Comparison of ENCODE assay signal across 30 mouse cellular contexts in genomic region chr4:141435974-141436373, GRCm38 (mm10). TPM values are rescaled to one million over a fixed set of nuclear protein-coding genes. Genes with fewer than 3 reads are reported as not detected.
DNase-seq lines count a peak whose midpoint lies in the region; ATAC-seq and TF ChIP-seq lines count a peak whose summit lies in the region.
"Had no signal": no experiment of that assay in that cellular context is flagged by ENCODE, and none has a peak within 500 bp of the region (broad histone marks: within the 10 kb centered on the region; RNA-seq: fewer than 3 reads in every experiment).

Gene Srarp, minus strand, starts transcription at chr4:141436105.

- H3K9me3 ChIP-seq in intestine, embryonic 15.5 days: no peaks in the 10 kb centered on the region
- H3K9me3 ChIP-seq in intestine, embryonic 16.5 days (ENCODE audit: control insufficient read depth, low read length): no peaks in the 10 kb centered on the region
- H3K9me3 ChIP-seq: embryonic facial prominence, embryonic 12.5 days; embryonic facial prominence, embryonic 15.5 days; heart, embryonic 13.5 days had no signal

- no peaks in the 10 kb centered on the region for H3K27me3 ChIP-seq in intestine, embryonic 15.5 days (replicated peaks)
- no peaks in the 10 kb centered on the region for H3K27me3 ChIP-seq in intestine, embryonic 16.5 days (replicated peaks; ENCODE audit: control insufficient read depth, insufficient read depth, low read length)
- H3K27me3 ChIP-seq: embryonic facial prominence, embryonic 12.5 days; embryonic facial prominence, embryonic 15.5 days; heart, embryonic 13.5 days had no signal

- no peak for TF ChIP-seq CTCF in gastrocnemius, adult 2 months (IDR thresholded peaks at IDR 0.05)
- no peak for TF ChIP-seq CTCF in cortical plate, adult 2 months (IDR thresholded peaks at IDR 0.05; ENCODE audit: extremely low read depth, insufficient read depth, low read length)

- no peak within 1 kb of the TSS for H3K9ac ChIP-seq in intestine, embryonic 15.5 days
- H3K9ac ChIP-seq in intestine, embryonic 16.5 days (ENCODE audit: low read depth, low read length): no peak within 1 kb of the TSS
- H3K9ac ChIP-seq: embryonic facial prominence, embryonic 12.5 days; embryonic facial prominence, embryonic 15.5 days; forebrain, postnatal 0 days; heart, embryonic 13.5 days; hindbrain, embryonic 14.5 days had no signal

- intact Hi-C loops in gastrocnemius, adult 2 months (cut with DNase I): no loop called here

- peak within 1 kb of the TSS; percentile 74 for H3K27ac ChIP-seq in gastrocnemius, adult 2 months
- H3K27ac ChIP-seq in intestine, embryonic 15.5 days: no peak within 1 kb of the TSS
- H3K27ac ChIP-seq in intestine, embryonic 16.5 days (ENCODE audit: low read length): no peak within 1 kb of the TSS
- 0 out of 2 replicates have a peak within 1 kb of the TSS, but pooled peaks have one; percentile 70 for H3K27ac ChIP-seq in cortical plate, adult 2 months (ENCODE audit: insufficient read depth, low read length)
- H3K27ac ChIP-seq: embryonic facial prominence, embryonic 12.5 days; embryonic facial prominence, embryonic 15.5 days; heart, embryonic 13.5 days; hindbrain, embryonic 14.5 days; hindbrain, postnatal 0 days had no signal

- H3K36me3 ChIP-seq in intestine, embryonic 15.5 days: no peaks in the 10 kb centered on the region
- H3K36me3 ChIP-seq in intestine, embryonic 16.5 days (ENCODE audit: control insufficient read depth, insufficient read depth, low read length): no peaks in the 10 kb centered on the region
- H3K36me3 ChIP-seq: embryonic facial prominence, embryonic 12.5 days; embryonic facial prominence, embryonic 15.5 days; heart, embryonic 13.5 days had no signal

- ATAC-seq in intestine, embryonic 15.5 days: 0 out of 2 replicates have a peak, but pooled peaks have one; percentile 24
- no peak; the same call in 1 of the 2 replicates for ATAC-seq in intestine, embryonic 16.5 days
- ATAC-seq: CD4-positive, CD25-positive, alpha-beta regulatory T cell, adult 4 months; forebrain, embryonic 14.5 days; forebrain, postnatal 0 days; hindbrain, postnatal 0 days; inflammation-experienced regulatory T-cells, adult 6 months had no signal

- DNase-seq in gastrocnemius, adult 2 months: no peak
- DNase-seq in gastrocnemius, postnatal 4 days (ENCODE audit: low spot score in 2 of 2): no peak
- DNase-seq in kidney, postnatal 4 days: no peak
- DNase-seq: adrenal gland, adult 2 months; adrenal gland, postnatal 14 days; cerebellum, adult 11 months; cerebellum, adult 9-10 months; cerebellum, postnatal 14 days; forebrain, postnatal 0 days; gastrocnemius, postnatal 14 days; heart, postnatal 14 days; heart, postnatal 4 days; kidney, adult 11 months had no signal

- no peak within 1 kb of the TSS for H3K4me2 ChIP-seq in intestine, embryonic 15.5 days (replicated peaks)
- no peak within 1 kb of the TSS for H3K4me2 ChIP-seq in intestine, embryonic 16.5 days (ENCODE audit: low read depth, low read length)
- H3K4me2 ChIP-seq: embryonic facial prominence, embryonic 12.5 days; embryonic facial prominence, embryonic 15.5 days; heart, embryonic 13.5 days; hindbrain, embryonic 14.5 days had no signal

- 0 out of 2 replicates have a peak, but pooled peaks cover 2% of the 10 kb centered on the region for H3K4me1 ChIP-seq in intestine, embryonic 15.5 days (replicated peaks)
- H3K4me1 ChIP-seq in intestine, embryonic 16.5 days (ENCODE audit: control insufficient read depth, insufficient read depth, low read length): peaks cover 6% of the 10 kb centered on the region; the same call in 1 of the 2 replicates
- H3K4me1 ChIP-seq in cortical plate, adult 2 months (ENCODE audit: control insufficient read depth, insufficient read depth, low read length): no peaks in the 10 kb centered on the region
- H3K4me1 ChIP-seq: embryonic facial prominence, embryonic 12.5 days; heart, embryonic 13.5 days had no signal

- peak within 1 kb of the TSS; percentile 60 for H3K4me3 ChIP-seq in gastrocnemius, adult 2 months
- H3K4me3 ChIP-seq in intestine, embryonic 15.5 days (replicated peaks): no peak within 1 kb of the TSS
- H3K4me3 ChIP-seq in intestine, embryonic 16.5 days (ENCODE audit: low read length): no peak within 1 kb of the TSS
- H3K4me3 ChIP-seq in cortical plate, adult 2 months (ENCODE audit: insufficient read depth, low read length): peak within 1 kb of the TSS; percentile 30; the same call in 1 of the 2 replicates
- H3K4me3 ChIP-seq: embryonic facial prominence, embryonic 12.5 days; embryonic facial prominence, embryonic 15.5 days; heart, embryonic 13.5 days had no signal

- 0 out of 2 replicates have a peak, but pooled peaks have one; percentile 10 for TF ChIP-seq POLR2A in cortical plate, adult 2 months (IDR thresholded peaks at IDR 0.05; ENCODE audit: extremely low read depth, insufficient read depth, low read length)

- WGBS in intestine, embryonic 15.5 days: 88% methylated on average over 1 of the region's 1 CpGs
- 82% methylated on average over 1 of the region's 1 CpGs for WGBS in intestine, embryonic 16.5 days

RNA-seq across cellular contexts. Expression of gene Srarp, which starts in this region (rescaled TPM):
- 1 to 10 TPM in 1 of 2 experiments, under 1 TPM in 1; 0.92 to 1.6 TPM for total RNA-seq in gastrocnemius, adult 2 months (2021)
- not detected for total RNA-seq in gastrocnemius, postnatal 4 days (2021)
- not detected in 2 replicates for polyA plus RNA-seq in intestine, embryonic 15.5 days (2015; fragmentation: Nextera tagmentation; extraction: Ambion mirVana)
- polyA plus RNA-seq in intestine, embryonic 16.5 days (2015; fragmentation: Nextera tagmentation; extraction: Ambion mirVana): not detected in 2 replicates
- 13.3 and 14.2 TPM in 2 replicates for polyA plus RNA-seq in cortical plate, adult 2 months (2012; rRNA removed)
- total RNA-seq: adrenal gland, postnatal 14 days; adrenal gland, postnatal 4 days; gastrocnemius, postnatal 14 days; heart, postnatal 4 days; MEL had no signal
- polyA plus RNA-seq: C2C12; CD4-positive, CD25-positive, alpha-beta regulatory T cell, adult 4 months; embryonic facial prominence, embryonic 12.5 days; embryonic facial prominence, embryonic 15.5 days; forebrain, embryonic 11.5 days; heart, embryonic 13.5 days; heart, embryonic 16.5 days; hindbrain, embryonic 11.5 days; inflammation-experienced regulatory T-cells, adult 6 months had no signal

Comparison
In these comparisons a context has a peak if more than half of its experiments do, and no peak if none do; other contexts are left out.
1. RNA of gene Srarp (polyA plus RNA-seq): 13.3 to 14.2 TPM in cortical plate, adult 2 months; not detected in intestine, embryonic 15.5 days and not detected in intestine, embryonic 16.5 days; every median in the first group is over 10 times any median in the second.
2. Peak in ATAC-seq in intestine, embryonic 15.5 days; RNA of the gene not detected or under 1 TPM.
3. H3K27ac ChIP-seq: peak in gastrocnemius, adult 2 months (single experiment) and cortical plate, adult 2 months (single experiment); none in intestine, embryonic 15.5 days (single experiment) and intestine, embryonic 16.5 days (single experiment).
4. H3K4me3 ChIP-seq: peak in gastrocnemius, adult 2 months (single experiment) and cortical plate, adult 2 months (single experiment); none in intestine, embryonic 15.5 days (single experiment) and intestine, embryonic 16.5 days (single experiment).